Mouse (Mus musculus): ENCODE measurements at regions not wholly inside any gene's neighbourhood (a gene's known extent, or its start where the extent isn't known, plus 50 kb on each side); places are given as distances from the start of the nearest gene placed in this dataset.

DNA sequence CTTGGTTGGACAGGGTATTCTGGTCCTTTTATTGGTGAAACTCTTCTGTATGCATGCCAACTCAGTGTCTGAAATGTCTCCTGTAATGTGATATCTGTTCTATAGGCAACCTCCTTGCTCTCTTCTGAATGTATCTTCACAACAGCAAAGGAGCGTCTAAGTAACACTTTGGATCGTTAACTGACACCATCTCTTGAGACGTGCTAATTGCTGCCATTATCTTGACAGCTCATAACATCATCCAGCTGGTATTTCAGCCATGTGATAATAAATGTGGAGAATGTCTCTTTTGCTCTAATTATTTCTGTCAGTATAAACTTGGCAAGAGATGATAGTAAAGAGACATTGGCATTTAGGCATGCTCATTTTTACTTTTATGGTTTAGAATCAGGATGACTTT lies 68.8 kb upstream of the Col8a1 start:
- peak; percentile 9 for DNase-seq (ENCODE audit: low spot score)

DNA sequence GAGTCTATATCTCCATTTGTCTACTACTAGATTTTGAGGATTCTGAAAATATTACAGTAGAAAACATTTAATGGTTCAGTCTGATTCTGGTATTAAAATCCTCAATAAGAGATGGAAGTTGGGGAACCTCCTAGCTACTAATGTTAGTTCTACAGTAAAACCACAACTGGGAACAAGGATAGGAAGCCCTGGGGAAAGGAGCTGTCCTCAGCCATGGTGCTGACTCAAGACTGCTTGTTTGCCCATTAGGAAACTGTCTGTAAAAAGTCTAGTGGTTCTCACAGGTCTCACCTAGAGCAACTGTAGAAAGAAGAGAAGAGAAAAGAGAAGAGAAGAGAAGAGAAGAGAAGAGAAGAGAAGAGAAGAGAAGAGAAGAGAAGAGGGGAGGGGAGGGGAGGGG lies 90.9 kb upstream of the Col8a1 start:
- DNase-seq (ENCODE audit: low spot score): peak; percentile 53

DNA sequence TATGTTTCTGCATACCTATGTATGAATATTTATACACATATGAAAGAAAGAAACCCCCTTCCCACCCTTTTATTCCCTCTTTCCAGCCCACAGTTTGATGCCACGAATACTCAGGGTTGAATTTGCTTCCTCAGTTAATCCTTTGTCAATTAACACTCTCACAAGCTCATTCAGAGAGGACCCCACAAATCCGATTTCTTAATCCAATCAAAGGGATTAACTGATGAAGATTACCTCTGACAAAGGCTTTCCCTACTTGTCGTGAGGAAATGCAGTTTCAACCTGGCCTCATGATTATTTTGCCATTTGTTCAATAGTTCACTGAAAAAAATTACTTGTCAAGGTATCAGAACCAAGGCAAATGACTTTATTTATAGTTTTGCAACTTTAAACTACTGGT lies 91.8 kb upstream of the Col8a1 start:
- peak; percentile 49 for DNase-seq (ENCODE audit: low spot score)

DNA sequence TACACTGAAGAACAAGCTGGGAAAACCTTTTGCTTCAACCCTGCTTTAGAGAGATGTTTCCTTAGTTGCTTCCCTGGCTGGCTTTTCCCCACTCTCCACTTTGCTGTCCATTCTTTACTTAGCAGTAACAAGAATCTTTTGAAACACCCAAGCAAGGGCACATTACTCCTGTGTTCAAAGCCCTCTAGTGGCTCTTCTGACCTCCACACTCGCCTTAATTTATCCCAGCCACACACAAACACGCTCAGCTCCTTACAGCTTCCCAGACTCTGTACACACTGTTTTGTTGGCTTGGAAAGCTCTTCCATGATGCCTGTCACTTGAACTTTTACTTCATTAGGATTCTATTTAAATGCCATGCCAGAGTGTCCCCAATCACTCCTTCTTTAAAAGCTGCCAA lies 97.3 kb upstream of the Col8a1 start:
- DNase-seq (ENCODE audit: low spot score): no peak

DNA sequence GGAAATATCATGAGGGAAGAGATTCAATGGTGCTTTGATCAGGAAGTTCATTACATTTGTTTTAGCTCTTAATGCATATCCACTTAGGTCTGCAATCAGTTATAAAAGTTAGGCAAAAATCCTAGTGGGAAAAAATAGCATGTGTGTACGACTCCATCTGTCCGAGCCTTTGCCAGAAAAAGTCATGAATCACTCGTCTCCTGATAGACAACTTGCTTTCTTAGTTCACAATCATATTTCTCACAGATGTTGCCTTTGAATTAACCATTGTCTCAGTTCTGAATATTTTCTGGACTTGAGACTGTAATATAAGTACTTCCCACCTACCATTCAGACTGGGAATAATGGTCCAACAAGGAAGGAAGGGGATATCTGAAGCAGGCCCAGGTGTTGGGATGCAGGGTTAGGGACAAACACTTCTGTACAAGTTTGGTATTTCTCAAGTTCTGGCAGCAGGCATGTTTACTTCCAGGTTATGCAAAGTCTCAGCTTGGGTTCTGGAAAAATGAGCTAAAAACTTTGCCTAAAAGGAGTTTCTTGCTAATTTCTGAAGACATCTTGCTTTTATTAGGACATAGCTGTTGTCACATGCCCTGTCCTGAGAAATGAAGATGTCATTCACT lies 98.4 kb upstream of the Col8a1 start:
- no peak for DNase-seq (ENCODE audit: low spot score)

DNA sequence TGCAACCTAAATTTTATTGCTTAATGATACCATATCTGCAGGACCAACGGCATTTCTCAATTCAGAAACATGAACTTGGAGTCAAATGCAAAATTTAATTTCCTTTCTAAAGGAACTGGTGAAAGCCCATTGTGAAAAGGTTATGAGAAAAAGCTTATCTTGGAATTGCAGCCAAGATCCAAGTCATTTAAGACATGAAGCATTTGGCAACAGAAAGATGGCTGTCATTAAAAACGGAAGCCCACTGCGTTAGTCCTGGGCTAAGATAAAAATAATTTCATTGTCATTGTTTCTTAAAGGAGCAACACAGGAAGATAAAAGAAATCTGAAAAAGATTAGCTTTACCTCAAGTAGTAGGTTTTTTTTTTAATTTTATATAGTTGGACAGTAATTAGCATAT lies 99.2 kb upstream of the Col8a1 start:
- DNase-seq (ENCODE audit: low spot score): no peak

DNA sequence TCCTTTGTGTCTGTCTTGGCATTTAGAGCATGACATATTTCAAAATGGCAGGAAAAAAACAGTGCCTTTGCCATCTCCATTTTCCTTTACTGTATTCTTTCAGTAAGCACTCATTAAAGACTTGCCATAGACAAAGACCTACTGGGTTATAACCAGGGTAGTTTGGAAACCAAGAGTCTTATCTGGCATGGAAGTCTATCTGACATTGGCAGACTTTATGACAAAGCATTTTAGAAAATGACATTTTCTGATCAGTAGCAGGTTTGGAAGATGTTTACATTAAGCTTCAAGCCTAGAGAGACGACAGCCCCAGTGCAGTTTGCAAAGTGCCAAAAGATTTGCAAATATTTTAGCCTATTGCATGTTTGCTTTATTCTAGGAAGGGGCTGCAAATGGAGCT lies 102.5 kb upstream of the Col8a1 start:
- no peak for DNase-seq (ENCODE audit: low spot score)

DNA sequence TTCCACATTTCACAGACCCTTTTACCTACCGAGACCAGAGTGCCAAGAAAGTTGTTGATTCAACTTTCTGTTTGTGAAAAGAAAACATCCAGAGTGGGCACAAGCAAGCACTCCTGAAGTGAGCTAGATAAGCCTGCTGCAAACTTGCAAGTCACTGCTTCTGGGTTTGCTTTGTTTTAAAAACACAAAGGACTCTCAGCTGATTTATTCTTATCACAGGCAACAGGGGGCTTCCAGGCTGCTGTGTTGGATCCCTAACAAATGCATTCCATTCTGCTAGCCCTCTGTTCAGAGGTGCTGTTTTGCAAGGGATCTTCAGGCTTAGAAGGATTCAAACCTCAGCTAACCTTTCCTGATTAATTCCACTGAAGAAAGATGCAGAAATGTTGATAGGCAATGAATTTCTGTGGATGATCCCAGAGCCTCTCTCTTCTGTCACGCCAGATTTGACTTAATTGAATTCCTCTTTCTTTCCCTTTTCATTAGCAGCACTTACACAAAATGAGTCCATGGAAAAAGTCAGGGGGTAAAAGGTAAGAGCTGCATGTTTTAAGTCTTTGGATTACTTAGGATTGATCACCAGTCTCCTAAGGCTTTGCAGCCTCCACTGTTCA lies 103.7 kb upstream of the Col8a1 start:
- DNase-seq (ENCODE audit: low spot score): peak; percentile 17

DNA sequence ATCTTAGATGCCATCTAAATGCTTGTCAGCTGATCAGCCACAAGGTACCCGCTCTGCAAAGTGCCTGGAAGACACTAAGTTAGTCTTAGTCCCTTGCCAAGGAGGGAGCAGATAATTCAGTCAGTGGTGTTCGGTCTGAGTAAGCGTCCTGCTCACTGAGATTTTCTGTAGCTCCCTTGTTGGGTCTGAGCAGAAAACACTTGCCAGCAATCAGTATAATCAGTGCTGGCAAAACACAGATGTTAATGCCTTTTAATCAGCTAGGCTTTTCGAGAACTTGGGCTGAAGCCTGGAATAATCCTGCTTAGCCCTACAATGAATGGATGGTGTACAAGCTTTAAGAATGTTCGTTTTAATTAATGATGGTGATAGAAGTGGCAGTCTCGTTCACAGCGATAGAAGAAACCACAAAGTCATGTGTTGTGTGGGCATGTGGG lies 104.2 kb upstream of the Col8a1 start:
- peak; percentile 57 for DNase-seq (ENCODE audit: low spot score)

DNA sequence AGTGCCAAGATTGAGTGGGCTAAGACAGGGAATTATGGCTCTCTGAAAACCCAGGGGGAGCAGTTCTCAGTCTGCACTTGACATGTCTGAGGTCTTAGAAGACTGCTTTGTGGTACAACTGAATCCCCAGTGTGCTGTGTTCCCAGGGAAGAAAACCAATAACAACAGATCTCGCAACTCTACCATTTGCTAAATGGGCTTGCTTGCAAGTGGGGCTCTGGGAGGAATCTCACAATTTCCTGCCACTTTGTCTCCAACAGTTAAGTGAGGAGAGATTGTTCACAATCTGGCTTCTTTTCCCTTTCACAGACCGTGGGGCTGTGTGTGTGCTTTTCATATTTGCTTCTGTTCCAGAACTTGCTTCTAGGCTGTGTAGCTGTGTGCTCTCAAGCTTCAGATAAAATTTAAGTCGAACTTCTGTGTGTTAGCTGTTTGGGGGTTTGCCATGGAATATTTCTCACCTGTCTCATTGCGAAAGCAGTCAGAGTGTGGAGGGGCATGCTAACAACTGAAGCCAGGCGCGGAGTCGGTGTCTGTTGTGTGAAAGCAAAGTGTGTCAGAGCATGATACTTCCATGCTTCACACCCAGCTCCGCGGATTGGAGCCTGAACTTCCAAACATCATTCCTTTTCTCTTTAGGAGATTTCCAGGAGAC lies 108.8 kb upstream of the Col8a1 start:
- no peak for DNase-seq (ENCODE audit: low spot score)

DNA sequence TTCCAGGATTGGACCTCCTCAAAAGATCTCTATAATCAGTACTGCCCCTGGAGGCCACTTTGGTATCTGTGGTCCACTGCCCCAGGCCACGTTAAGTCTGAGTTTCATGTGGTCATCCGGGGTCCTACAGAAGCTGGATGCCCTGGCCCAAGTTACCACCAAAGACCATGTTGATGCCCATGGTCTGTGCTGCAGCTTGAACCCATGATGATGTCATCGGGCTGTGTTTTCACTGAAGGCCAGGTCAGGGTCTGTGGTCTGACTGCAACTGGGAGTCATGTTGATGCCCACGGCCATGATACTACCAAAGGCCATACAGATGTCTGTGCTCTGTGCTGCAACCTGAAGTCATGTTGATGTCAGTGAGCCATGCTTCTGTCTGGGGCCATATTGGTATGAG lies 122.3 kb upstream of the Col8a1 start:
- no peak for DNase-seq (ENCODE audit: low spot score)

DNA sequence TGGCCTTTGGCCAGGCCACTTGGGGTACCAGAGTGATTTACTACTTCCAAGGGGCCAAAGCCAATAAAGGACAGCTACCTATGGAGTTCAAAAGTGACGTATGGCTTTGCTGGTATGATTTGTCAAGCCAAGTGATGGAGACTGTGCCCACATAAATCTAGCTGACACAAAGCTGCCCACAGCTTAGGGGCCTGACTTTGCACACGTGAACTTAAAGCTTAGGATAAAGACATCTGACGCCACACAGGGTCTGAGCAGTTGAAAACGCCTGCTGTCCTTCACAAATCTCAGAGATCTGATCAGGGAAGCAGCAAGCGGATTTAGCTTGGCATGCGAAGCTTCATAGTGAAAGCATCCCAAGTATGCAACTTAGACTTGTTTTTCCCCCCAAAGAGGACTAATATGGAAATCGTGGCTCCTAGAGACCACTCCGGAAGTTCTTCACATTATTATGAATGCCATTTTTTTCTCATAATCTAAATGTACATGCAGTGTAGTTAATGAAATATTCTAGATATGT lies 127.1 kb upstream of the Col8a1 start:
- DNase-seq (ENCODE audit: low spot score): no peak

DNA sequence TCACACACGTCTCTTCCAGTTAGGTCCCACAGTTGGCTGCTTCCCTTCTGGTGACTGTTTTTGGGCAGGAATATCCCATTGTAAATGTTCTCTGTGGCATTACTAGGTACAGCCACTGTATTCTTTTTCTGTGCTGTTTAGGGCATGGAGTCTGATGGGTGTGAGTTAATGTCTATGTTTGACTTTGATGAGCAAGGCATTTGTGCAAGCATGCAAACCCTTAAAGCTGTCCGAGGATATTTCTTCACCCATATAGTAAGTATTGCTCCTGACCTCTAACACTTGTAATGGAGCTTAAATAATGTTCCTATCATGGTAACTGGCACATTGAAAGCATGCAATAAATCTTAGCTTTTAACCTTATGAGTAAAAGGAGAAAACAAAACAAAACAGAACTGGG lies 133.6 kb upstream of the Col8a1 start:
- DNase-seq (ENCODE audit: low spot score): no peak

DNA sequence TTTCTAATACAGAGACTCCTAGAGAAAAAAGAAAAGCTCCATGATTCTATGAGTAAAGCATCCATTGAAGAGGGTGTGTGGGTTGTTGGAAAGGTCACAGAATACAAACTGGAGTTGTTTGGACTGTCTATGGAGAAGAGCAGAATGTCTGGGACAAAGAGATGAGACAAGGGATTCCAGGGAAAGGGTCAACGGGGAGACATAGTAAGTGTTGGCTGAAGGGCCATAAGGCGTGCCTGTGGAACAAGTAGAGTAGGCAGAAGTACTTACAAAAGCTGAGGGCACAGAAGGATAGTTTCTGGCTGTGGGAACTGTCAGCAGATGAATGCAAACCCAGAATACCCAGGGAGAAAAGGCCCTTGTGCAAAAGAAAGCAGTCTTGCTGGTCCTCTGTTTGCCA lies 134.0 kb upstream of the Col8a1 start:
- no peak for DNase-seq (ENCODE audit: low spot score)

DNA sequence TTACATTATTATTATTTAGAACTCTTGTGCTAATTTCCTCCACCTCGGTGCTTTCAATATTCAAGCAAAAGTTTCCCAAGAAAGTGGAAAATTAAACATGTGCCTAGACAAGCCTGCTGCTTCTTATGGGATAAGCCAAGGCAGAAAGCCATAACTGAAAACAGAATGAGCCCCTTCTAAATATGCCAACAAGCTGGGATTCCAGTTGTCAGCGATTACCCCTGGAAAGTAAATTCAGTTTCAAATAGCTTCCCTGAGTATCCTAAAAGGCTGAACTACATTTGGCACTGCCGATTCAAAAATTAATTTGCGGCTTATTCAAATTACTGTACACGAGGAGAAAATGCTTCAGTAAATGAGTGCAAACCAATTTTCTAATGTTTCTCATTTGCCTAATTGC lies 135.6 kb upstream of the Col8a1 start:
- DNase-seq (ENCODE audit: low spot score): no peak

DNA sequence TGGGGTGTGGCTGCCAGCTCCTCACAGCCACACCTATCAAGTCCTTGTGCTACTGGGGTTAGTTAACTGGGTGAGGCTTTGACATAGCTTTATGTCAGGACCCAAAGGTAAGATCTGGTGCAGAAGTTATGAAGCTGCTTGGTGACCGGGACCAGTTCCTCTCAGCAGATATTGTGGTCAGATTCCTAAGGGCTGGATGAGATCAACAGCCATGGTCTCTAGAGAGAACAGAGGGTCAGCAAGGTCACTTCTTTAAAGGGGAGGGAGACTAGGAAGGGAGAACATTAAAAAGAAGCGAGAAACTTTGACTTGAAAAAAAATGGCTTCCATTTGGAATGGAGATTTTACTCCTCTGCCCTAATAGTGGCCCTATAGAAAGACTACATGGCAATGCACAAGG lies 138.6 kb upstream of the Col8a1 start:
- DNase-seq (ENCODE audit: low spot score): no peak

DNA sequence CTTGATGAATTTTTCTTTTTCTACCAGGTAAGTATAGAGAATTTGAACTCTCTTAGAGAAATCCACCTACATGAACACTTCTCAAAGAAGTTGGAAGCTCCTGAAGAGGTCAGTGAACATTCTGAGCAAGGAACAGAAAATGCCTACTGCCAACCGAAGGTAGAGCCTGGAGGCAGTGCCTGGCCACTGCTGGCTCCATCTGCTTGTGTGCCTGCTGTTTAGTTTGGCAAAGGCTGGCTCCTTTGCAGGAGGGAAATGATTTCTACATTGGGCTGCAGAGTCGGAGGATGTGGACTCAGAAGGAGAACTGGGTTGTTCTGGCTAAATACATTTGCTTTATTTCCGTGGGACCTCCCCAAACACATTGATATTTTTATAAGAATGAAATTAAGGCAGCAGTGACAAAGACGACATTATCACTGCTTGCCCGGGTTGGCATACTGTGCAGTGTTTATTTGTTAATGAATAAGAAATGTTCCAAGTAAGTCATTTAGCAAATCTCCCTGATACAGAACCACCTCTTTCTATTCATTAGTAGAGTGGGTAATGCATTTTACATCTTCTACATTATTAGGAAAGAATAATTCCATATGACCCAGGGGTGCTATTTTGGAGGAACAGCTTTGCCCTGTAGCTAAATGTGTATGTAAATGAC lies 139.3 kb upstream of the Col8a1 start:
- no peak for DNase-seq (ENCODE audit: low spot score)

DNA sequence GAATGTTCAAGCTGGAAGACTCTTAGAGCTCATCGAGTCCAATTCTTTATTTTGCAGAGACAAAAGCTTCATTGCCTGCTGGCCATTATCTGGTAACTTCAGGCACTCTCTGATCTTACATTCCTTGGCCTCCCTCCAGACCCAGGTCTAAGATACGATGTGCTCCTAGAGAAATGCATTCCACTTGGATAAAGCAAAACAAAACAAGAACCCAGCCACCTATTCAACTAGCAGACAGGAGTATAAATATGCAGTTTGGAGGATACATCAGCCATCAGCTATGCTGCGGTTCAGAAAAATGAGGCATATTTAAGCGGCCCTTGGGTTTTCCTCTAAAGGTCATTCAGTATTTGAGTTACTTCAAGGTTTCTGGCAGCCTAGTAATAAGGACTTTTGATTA lies 146.5 kb upstream of the Col8a1 start:
- no peak for DNase-seq (ENCODE audit: low spot score)

DNA sequence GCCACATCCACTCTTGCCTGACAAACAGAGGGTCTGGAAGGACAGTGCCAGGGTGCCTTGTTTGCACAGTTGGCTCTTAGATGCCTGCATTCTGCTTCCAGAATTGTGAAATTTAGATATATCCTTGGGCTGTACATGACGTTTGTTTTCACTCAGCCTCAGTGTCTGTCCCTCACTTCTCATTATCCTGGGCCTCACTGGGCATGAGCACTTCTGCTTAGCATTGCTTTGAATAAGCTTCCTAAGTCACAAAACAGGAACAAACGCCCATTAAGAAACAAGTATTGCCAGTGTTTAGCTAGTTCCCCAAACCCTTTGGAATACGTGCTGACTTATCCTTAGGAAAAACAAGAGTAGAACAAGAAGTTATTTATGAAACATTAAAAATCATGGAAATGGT lies 148.0 kb upstream of the Col8a1 start:
- DNase-seq (ENCODE audit: low spot score): no peak

DNA sequence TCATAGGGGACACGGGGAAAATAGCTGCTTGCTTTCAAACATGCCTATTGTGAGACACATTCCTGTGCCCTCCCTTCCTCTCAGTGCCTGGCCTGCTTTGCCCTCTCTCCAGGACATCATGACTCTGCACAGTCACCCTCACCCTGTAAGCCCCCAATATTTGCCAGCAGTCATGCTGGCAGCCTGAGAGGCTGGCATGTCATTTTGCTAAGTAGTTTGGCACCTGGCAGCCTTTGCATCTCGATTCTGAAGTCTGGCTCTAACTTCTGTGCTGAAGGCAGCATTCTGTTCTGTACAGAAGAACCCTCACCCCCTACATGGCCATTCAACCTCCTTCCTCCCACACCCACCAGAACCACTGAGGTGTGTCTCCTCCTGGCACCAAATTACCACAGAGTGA lies 157.5 kb upstream of the Col8a1 start:
- DNase-seq (ENCODE audit: low spot score): no peak

DNA sequence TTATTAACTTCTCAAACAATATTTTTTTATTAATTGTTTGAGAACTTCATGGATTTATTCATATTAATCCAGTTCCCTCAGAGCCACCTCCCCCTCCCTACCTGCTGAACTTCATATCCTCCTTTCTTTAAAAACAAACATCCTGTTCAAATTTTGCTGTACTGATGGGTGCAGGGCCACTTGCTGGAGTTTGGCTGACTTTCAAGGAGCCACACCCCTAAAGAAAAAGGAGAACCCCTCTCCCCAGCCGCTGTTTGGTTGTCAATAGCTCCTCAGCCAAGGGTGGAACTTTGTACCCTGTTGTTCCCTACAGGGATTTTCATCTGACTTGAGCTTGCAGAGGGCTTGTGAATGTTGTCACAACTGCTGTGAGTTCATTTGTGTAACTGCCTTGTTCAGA lies 160.0 kb upstream of the Col8a1 start:
- DNase-seq (ENCODE audit: low spot score): no peak

DNA sequence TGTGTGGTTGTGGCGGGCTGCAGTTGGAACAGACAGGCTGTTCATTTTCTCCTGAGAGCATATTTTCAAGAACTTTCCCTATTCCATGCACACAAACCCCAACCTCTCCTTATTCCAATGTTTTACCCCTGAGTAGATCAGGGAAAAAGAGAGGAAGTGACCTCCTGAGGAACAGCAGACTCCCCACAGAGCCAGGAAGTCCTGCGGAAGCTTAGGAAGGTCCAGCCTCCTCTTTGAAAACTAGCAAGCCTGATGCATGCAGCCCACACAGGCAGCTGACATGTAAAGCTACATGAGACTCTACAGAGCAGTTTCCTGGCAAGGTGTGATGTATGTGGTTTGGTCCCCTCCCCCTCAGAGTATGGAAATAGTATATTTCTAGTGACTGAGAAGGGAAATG lies 160.9 kb upstream of the Col8a1 start:
- no peak for DNase-seq (ENCODE audit: low spot score)
